Mouse (Mus musculus): ENCODE data around the gene Efemp2. TPM values are rescaled to one million over a fixed set of nuclear protein-coding genes. Genes with fewer than 3 reads are reported as not detected.

Efemp2 gene
- total RNA-seq, 2 experiments from 2014 or later, result 0.42 to 1.2 TPM

DNA sequence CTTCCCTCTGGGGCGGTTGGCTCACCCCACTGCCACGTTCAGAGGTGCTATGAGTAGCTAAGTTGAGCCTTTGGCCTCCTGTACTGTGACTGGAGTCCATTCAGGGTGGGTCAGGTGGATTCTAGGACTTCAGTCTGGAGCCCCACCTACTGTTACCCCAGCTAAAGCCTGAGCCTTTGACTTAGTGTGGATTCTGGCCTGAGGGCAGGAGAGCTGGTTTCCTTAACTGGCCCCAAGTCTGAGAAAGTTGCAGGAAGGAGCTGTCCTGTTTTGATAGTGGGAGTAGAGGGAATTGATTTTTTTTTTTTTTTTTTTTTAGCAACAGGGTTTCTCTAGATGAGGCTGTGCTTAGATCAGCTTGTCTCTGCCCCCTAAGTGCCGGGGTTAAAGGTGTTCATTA, 20.6 kb downstream of the Efemp2 start:
- no peak for ATAC-seq (ENCODE audit: poor library complexity, severe bottlenecking)

DNA sequence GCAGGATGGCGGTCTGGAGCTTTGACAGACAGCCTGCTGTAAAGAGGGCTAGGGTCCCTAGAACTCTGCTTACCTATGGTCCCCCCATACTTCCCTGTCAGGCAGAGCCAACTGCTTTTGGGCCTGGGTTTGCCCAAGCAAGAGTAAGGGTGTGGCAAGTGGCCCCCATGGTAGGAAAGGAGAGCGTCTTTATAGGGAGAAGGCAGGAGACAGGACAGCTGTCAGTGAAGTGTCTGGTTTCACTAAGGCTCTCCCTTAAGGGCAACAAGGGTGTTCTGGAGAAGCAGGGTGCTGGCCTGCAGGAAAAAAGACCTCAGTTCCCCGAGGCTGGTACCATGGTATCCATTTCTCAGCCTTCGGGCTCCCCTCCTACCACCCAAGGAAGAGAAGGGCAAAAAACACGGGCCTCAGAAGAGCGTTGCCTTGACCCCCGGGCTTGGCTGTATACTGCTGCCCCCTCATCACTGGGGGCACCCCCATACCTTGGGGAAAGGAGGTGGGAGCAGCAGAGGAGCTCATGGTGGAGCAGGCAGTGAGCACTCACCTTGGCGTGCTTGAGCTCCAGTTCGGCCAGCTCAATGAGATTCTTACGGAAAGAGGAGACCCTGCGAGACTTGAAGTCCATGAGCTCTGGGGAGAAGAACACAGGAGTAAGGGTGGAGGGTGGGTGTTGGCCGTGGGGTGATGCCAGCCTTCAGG, 21.7 kb downstream of the Efemp2 start:
- no peak for ATAC-seq (ENCODE audit: poor library complexity, severe bottlenecking)

DNA sequence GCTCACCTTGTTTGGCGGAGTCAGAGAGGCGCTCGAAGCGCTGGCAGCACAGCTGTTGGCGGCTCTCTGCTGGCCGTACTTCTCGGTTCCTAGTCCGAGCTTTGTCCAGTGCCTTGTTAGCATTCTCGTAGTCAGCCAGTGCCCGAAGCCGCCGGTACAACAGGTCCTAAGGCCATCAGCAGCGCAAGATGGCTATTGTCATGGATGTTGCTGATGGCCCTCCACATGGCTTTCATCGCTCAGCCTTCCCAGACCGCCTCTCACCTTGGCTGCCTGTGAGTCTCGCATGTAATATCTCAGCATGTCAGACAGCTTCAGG, 22.3 kb downstream of the Efemp2 start:
- no peak for ATAC-seq (ENCODE audit: poor library complexity, severe bottlenecking)

GRCm38 (mm10) chr19:5500330-5500875, 26.6 kb downstream of the Efemp2 start:
- no peak for ATAC-seq (ENCODE audit: poor library complexity, severe bottlenecking)

DNA sequence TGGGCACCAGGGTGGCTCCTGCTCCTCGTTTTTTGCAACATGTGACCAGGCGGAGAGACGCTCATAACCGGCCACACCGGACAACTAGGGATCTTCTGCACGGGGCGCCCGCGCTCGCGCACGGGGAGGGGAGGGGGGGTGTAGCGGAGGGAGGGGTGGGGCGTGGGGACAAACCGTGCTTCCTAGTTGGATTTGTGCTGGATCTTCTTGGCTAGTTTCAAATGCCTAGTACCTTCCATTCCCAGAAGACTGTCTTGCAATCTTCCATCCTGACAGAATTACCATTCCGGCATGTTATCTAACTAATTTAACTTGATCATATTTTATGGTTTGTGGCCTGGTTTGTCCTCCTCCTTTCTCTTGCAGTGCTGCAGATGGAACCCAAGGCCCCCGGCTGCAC, 29.9 kb downstream of the Efemp2 start, which contains the start of gene 1700020D05Rik:
TSS of gene 1700020D05Rik (minus strand) at position 101 of the 400 bp plus-strand sequence.
- ATAC-seq (ENCODE audit: poor library complexity, severe bottlenecking), result no peak

- ATAC-seq (ENCODE audit: poor library complexity, severe bottlenecking), result peak; percentile 87
These were observed 36.6 kb downstream of the Efemp2 start, which contains the start of gene Snx32 for GRCm38 (mm10) chr19:5510031-5511026. Gene Snx32 (minus strand): TSS chr19:5510538.

GRCm38 (mm10) chr19:5511074-5511632, 37.4 kb downstream of the Efemp2 start:
- no peak for ATAC-seq (ENCODE audit: poor library complexity, severe bottlenecking)

- peak; percentile 74 for ATAC-seq (ENCODE audit: poor library complexity, severe bottlenecking)
These were observed 38.6 kb downstream of the Efemp2 start for GRCm38 (mm10) chr19:5512091-5513004.

DNA sequence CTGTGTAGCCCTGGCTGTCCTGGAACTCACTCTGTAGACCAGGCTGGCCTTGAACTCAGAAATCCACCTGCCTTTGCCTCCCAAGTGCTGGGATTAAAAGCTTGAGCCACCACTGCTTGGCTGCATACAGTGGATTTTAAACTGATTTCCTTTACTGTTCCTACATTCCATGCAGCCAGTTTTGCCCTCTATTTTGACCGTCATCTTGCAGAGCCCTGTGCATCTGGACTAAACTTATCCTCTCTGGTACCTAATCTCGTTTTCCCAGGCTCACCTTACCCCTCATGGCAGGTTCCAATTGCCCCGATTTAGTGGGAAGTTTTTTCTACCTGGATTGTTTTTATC, 39.2 kb downstream of the Efemp2 start:
- no peak for ATAC-seq (ENCODE audit: poor library complexity, severe bottlenecking)

DNA sequence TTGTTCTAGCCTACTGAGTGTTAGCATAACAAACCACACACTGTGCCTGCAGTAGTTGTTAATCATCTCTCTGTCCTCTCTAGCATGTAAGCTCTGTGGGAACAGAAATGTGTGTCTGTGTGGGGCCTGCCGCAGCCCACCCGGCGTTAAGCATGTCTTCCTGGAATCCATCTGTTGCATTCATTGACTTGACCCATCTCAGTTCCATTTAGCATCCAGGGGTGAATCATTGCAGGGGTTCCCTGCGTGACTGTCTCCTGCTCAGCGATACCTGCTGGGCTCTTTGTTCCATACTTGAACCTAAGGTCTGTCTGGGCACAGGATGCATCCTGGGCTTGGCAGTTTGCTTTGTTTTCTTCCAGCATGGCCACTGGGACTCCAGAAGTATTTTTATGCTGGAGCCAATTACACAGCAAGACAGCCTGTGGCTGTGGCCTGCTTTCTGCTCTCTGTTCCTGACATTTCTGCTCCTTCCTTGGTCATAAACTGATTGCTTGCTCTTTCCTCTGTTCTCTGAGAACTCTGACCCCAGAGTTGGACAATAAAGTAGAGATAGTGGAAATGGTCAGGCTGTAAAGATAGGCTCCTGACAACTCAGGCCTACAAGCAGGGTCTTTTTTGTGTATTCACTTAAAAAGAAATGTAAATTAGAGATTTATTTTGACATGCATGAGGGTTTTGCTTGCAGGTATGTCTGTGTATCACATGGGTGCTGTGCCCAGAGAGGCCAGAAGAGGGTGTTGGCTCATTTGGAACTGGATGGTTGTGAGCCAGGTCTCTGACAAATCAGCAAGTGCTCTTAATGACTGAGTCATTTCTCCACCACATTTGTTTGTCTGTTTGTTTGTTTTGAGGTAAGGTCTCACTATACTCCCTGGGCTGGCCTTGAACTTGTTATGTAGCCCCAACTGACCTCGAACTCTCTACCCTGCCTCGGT, 42.4 kb downstream of the Efemp2 start:
- ATAC-seq (ENCODE audit: poor library complexity, severe bottlenecking), result no peak

DNA sequence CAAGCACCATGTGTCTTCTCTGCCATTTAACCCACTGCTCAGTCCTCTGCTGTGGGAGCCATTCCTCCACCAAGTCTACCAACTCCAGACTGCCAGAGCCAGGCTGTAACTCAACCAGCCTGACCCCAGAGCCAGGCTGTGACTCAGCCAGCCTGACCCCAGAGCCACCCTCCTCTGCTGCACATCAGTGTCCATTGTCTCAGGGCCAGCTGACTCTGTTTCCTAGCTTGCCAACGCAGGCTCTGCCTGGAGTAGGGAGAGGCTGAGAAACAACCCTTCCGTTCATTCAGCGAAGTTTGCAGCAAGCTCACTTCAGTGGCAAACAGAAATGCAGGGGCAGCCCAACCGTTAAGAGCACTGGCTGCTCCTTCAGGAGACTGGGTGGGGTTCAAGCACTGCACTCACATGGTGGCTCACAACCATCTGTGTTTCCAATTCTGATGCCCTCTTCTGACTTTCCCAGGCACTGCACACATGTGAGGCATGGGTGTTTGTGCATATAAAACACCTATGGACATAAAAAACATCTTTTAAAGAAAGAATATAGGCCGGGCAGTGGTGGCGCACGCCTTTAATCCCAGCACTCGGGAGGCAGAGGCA, 43.3 kb downstream of the Efemp2 start:
- no peak for ATAC-seq (ENCODE audit: poor library complexity, severe bottlenecking)

- no peak for ATAC-seq (ENCODE audit: poor library complexity, severe bottlenecking)
These were observed 45.0 kb downstream of the Efemp2 start for GRCm38 (mm10) chr19:5518721-5519120.

DNA sequence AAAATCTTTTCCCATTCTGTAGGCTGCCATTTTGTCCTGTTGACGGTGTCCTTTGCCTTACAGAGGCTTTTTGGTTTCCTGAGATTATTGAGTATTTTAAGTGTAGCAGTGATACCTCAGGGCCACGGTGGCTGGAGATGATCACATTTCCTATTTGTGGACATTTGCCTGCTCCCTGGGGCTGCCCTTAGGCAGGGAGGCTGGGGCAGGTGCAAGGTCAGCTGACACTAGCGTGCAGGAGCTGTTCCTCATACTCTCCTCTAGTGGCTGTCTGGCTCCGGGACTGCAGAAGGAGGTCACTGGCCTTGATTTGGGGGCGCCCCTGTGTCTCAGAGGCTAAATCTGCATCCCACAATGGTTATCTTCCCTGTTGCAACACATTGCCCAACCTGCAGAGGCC, 51.5 kb downstream of the Efemp2 start:
- ATAC-seq (ENCODE audit: poor library complexity, severe bottlenecking), result no peak

DNA sequence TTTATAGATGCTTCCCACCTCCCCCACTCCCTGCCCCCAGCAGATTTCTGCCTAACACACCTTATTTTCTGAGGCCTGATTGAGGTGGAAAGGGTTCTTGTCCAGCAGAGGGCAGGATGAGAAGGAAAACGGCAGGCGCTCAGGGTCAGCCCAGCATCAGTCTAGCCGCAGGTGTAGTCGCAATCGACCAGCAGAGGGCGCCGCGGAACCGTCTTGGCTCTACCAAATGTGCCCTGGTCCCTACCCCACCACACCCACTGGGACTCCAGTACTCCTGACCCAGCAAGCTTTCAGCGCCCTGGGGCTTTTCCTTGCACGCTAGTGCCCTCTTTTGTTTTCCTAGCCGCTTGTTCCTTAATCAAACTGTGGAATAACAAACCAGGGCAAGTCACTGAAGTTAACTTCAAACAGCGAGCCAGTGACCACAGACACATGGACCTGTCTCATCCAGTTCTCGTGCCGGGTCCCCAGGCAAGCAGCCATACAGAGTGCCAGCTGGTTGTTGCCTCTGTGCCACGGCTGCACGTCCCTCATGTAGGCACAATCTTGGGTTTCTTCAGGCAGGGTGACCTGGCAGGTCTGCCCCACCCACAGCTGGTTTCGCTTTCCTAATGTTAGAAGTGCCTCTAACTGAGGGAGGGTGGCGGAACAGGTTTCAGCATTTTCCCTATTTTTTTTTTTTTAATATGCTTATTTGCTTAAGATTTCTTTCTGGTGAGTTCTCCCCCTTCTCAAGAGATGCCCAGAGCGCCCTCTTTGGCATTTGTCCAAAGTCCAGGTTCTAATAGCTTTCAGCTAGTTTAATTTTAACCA, 55.8 kb downstream of the Efemp2 start:
- peak; percentile 99 for ATAC-seq (ENCODE audit: poor library complexity, severe bottlenecking)

GRCm38 (mm10) chr19:5530138-5530524, 56.4 kb downstream of the Efemp2 start:
- ATAC-seq (ENCODE audit: poor library complexity, severe bottlenecking), result no peak
